Mouse (Mus musculus) heart, adult 18-20 months (tissue): ENCODE results near the gene Pex13. TPM values are rescaled to one million over a fixed set of nuclear protein-coding genes. Genes with fewer than 3 reads are reported as not detected.
"Not testable (repeated sequence)": the region's sequence is repeated elsewhere in the genome, so short reads cannot be mapped to it uniquely, and the experiment has no call there.

Experiments used
- DNase-seq, 2 experiments: peaks; one replicate each; pipeline ENCODE4 v3.0.0; 2021 to 2022; ENCODE audit warnings: mixed read lengths in 1 of 2
- total RNA-seq, 2 experiments: library from RNA; stranded (reverse); gene quantifications; 2 replicates each; pipeline ENCODE4 v1.2.3; 2021

Pex13 gene
- total RNA-seq, 2 experiments from 2014 or later = 29.7 to 36.9 TPM

DNA sequence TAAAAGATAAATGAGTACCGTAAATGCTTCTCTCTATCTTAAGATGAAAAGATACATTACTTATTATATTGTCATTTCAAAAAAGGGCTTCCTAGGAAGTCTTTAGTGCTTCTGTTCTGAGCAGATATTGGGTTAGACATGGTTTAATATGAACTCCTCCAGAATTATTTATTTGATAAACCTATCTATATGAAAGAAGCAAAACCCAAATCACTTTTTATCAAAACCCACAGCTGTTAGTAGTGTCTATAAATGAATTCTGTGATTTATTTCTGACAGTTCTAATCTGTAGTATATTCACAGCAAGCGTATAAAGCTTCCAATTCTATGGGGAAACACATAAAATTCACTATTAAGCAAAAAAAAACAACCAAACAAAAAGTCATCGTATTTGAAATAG, 17.9 kb downstream of the Pex13 start:
- DNase-seq = no peak

DNA sequence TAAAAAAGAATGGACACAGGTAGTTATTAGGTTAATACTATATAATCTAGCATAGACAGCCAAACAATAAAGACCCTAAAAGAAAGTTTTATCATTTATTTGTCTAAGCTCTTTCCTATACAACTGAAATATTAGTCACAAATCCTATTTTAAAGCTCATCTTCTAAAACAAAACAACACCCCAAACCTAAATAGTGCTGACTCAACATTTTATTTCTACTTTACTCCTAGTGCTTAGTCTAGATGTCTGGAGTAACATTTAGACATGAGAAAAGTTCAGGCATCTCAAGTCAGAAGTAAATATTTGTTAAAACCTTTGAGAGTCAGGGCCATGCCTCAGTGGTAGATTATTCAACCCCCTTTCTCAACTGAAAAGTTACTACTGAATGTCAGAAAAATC, 18.3 kb downstream of the Pex13 start:
- DNase-seq = no peak

DNA sequence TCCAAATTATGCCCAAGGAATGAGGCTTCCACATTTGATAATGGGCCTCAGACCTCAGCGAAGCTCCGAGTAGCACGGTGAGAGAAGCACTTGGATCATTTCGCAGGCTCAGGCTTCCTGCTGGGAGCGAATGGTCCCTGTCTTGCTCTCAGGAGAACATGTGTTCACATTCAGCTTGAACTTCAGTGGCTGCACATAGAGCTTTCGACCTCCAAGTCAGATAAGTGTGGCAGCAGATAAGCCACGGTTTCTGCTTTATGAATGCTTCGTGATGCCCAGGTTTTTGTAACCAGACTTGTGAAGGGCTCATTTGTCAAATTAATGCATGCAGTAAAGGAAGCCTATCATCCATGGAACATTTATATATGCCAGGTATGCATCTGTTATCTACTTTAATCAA, 31.2 kb downstream of the Pex13 start:
- no peak for DNase-seq

DNA sequence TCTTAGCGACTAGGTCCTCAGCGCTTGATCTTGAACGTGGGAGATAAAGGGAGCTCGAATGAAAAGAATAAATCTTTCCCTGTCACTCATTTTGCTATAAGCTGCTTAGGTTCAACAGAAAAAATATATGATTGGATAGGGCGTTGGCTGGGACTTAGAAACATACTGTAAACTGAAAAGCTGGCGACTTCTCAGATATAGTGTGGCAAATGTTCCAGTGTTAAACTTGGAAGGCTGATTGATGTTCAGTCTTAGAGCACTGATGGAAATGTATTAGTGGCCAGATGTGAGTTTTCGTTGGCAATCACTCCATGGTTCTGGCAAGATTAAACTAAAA, 31.9 kb downstream of the Pex13 start:
- DNase-seq = no peak

DNA sequence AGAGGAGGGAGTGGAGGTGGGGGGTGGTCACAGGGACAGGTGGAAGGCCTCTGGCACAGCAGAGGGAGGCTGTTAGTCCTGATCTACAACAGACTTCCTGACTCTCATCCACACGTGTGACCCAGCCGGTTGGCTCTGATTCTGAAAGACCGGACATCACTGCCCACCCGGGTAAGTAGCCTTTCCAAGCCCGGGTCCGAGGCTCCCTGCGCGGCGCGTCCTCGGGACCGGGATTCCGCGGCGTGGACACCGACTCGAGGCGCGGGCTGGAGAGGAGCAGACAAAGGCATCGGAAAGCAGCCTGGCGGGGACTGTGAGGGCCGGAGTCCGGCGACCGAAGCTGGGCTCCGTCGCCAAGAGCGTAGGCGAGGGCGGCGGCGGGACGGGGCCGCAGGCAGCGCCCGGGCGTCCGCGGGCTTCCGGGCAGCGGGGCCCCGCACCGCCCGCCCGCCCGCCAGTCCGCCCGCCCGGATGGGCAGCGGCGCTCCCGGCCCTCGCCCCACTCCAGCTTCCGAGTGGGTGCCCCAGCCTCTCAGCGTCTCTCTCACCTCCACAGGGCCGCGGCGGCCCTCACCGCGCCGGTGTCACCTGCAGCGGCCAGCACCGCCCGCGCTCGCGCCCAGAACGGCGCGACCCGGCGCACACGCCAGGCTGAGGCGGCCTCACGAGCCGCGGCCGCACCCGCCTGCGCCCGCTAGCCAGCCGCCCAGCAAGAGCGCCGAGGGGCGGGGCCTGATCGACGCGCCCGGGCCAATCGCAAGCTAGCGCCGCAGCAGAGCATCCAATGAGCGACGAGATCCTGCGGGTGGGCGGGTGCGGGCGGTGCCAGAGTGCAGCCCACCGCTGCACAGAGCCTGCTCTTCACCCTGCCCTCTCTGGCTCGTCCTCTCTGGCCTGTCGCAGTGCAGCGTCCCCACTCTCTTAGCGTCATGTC, 32.5 kb downstream of the Pex13 start, which contains the start of gene 0610010F05Rik:
TSS of gene 0610010F05Rik (minus strand) at position 695 of the 934 bp plus-strand sequence.
- peak; percentile 81 to 92 for DNase-seq

DNA sequence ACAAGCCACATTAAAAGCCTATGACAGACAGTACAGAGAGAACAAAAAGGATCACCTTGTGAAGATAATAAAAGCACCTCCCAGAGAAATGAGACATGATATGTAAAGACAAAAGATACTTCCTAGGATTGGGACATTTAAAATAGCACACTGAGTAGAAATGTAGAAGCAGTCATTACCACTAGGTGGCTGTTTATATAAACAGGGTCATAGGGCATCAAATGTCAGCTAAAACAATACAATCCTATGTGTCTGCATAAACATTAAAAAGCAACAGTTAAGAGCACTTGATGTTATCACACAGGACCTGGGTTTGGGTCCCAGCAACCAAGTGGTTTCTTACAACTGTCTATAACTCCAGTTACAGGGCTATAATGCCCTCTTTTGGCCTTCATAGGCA, 35.1 kb downstream of the Pex13 start:
- DNase-seq = no peak

DNA sequence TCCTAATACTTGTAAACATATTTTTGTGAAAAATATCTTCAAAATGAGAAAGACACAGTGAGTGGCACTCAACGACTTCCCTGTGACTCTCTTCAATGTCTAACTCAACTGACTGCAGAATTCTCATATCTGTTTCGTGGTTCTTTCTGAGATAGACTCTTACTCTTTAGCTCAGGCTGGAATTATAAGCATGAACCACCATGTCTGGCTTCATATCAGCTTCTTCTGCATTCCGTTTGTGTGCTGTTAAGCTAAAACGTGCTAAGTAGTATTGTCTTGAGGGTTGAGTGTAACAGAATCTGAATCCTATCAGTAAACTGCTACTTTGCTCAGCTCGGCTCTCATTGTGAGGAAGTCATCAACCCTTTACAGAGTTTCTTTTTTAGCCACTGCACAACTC, 46.8 kb downstream of the Pex13 start:
- DNase-seq = no peak

DNA sequence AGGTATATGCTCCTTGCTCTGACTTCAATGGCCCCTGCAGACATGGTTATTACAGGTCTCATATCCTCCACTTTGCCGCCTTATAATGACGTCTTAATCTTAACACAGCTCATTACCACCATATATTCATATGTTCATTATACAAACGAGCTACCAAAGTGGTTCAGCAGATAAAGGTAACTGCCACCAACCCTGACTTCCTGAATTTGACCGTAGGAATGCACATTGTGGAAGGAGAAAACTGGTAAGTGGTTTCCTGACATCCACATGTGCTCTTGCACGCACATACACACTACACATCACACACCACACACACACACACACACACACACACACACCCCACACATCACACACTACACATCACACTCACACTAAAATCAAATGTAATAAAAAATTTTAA, 51.2 kb downstream of the Pex13 start:
- DNase-seq = no peak

DNA sequence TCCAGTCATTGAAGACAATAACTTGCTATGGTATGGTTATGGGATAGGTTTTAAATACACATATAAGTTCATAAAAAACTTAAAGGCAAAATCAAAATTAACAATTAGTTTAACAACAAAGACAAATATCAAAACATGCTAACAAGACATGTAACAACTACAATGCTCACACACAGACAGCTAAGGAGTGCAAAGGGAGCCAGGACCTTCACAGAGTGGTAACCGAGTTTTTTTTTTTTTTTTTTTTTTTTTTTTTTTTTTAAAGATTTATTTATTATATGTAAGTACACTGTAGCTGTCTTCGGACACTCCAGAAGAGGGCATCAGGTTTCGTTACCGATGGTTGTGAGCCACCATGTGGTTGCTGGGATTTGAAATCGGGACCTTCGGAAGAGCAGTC, 58.5 kb downstream of the Pex13 start:
- not testable (repeated sequence) for DNase-seq

Other genes with a start within 250 kb of the Pex13 start
- gene Ahsa2, start 167.9 kb downstream of the Pex13 start, total RNA-seq = 10 to 100 TPM; 68.5 to 76.0 TPM
- not detected for gene 1700093K21Rik, start 144.8 kb downstream of the Pex13 start, total RNA-seq
- gene 0610010F05Rik, start 32.3 kb downstream of the Pex13 start, total RNA-seq = 1 to 10 TPM; 8.9 to 9.7 TPM
- gene Pus10, start 285 bp downstream of the Pex13 start, total RNA-seq = 10 to 100 TPM in 1 of 2 experiments, 1 to 10 TPM in 1; 8.8 to 11.0 TPM
- gene Rel, start 105.0 kb upstream of the Pex13 start, total RNA-seq = 1 to 10 TPM; 5.7 to 7.7 TPM
- 1 to 10 TPM; 7.0 to 8.2 TPM for gene Papolg, start 229.3 kb upstream of the Pex13 start, total RNA-seq